Mouse (Mus musculus): ENCODE results near the gene Cops6.

- TF ChIP-seq CTCF (IDR thresholded peaks at IDR 0.05; ENCODE audit: low read depth) (no peak), EP300 (IDR thresholded peaks at IDR 0.05; ENCODE audit: low read depth) (no peak)
These were observed 43.5 kb upstream of the Cops6 start for GRCm38 (mm10) chr5:138117199-138118015.

Data from liver, embryonic 14.5 days (tissue).